Mouse (Mus musculus): ENCODE results near the gene Tmem144. TPM values are rescaled to one million over a fixed set of nuclear protein-coding genes. Genes with fewer than 3 reads are reported as not detected.

Gene Tmem144
- polyA plus RNA-seq (2012; rRNA removed): 0.25 and 0.62 TPM in 2 replicates

GRCm38 (mm10) chr3:79852654-79853166, at the start of gene Tmem144:
TSS of gene Tmem144 (minus strand) at chr3:79852773.

GRCm38 (mm10) chr3:79884305-79884704, 31.7 kb upstream of the Tmem144 start, which contains the start of gene Fam198b:
TSS of gene Fam198b (plus strand) at chr3:79884533.

Other genes starting within 250 kb of the Tmem144 start
- gene 4930579G24Rik, start 223.7 kb downstream of the Tmem144 start, polyA plus RNA-seq (2012; rRNA removed): 2.5 and 2.6 TPM in 2 replicates
- gene Etfdh, start 223.3 kb downstream of the Tmem144 start, polyA plus RNA-seq (2012; rRNA removed): 23.6 and 78.6 TPM in 2 replicates
- gene Rxfp1, start 114.9 kb downstream of the Tmem144 start, polyA plus RNA-seq (2012; rRNA removed): 4.8 and 5.5 TPM in 2 replicates
- 13.0 and 14.4 TPM in 2 replicates for gene Fam198b, start 31.8 kb upstream of the Tmem144 start, polyA plus RNA-seq (2012; rRNA removed)